Mouse (Mus musculus) skeletal muscle tissue, postnatal 0 days (tissue): ENCODE measurements around the gene Pi16. TPM values are rescaled to one million over a fixed set of nuclear protein-coding genes. Genes with fewer than 3 reads are reported as not detected.

Experiments used
- polyA plus RNA-seq: library from polyadenylated mRNA; unstranded; fragments of >200 nt; fragmentation: Nextera tagmentation; extraction: Ambion mirVana; gene quantifications from 2 replicates; pipeline ENCODE4 v1.2.1, GENCODE M21; 2015

Pi16 gene
- polyA plus RNA-seq = 11.8 and 15.1 TPM in 2 replicates

DNA sequence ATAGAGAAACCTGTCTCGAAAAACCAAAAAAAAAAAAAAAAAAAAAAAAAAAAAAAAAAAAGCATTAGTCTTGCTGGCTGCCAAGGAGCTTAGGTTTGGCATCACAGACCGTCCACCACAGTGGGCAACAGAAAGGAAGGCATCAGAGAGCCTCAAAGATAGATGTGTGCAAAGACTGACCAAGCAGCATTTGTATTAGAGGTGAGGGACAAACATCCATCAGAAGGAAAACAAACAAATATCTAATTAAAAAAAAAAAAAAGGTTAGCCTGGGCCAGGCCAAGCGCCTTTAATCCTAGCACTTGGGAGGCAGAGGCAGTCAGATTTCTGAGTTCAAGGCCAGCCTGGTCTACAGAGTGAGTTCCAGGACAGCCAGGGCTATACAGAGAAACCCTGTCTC is at the start of gene Pi16:
Gene Pi16 (plus strand): TSS at position 301 of the 400 bp plus-strand sequence.

DNA sequence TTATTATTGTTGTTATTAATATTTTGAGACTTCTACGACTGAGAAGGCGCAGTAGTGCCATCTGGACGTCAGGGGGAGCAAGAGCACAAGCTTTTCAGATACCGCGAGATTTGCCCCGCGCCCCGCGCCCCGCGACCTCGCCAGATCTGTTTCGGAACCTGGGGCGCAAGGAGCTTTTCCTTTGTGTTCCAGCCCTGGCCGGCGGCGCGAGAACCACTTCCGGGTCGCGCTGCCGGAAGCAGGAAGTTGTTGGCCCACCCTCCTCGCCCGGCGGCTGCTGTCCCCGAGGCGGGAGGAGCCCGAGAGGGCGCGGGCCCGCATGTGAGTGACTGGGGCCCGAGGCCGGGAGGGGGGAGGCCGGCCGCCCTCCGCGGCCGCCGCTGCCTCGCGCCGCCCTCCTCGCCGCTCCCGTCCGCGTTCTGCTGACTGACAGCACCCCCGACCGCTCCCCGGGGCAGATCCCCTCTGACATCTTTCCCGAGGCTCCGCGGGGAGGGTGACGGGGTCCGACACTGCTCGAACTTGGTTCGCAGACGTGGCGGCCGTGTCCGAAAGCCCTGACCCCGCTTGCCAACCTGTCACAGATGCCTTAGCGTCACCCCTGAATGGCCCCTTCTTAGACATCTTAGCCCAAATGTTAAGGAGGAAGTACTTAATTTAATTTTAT is 48.7 kb upstream of the Pi16 start, which contains the start of gene BC004004:
Gene BC004004 (plus strand): TSS at position 107 of the 667 bp plus-strand sequence.

DNA sequence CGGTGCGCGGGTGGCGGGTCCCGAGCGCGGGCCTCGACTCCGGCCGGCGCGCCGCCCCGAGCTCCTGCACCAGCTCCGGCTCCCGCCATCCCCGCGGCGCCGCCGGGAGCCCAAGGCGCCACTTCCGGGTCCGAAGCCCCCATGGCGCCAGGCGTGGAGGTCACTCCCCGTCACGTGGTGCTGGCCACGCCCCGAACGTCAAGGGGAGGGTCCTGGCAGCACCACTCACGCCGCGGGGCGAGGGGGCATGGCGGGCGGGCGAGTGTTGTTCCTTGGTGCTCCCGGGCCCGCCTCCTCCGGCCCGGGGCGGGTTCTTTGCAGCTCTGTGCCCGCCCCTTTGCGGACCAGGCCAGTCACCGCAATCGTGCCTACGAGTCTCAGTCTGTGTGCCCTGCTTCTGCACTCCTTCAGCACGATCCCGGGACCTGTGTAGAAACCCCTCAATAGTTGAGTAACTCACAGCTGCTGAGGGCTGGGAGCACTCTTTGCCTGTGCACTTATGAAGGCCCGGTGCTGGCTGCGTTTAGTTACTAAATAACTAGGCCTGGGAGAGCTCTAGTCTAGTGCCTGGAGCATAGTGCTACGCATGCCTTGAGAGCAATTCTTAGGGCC is 30.3 kb downstream of the Pi16 start, which contains the start of gene Mtch1:
Gene Mtch1 (minus strand): TSS at position 290 of the 612 bp plus-strand sequence.

DNA sequence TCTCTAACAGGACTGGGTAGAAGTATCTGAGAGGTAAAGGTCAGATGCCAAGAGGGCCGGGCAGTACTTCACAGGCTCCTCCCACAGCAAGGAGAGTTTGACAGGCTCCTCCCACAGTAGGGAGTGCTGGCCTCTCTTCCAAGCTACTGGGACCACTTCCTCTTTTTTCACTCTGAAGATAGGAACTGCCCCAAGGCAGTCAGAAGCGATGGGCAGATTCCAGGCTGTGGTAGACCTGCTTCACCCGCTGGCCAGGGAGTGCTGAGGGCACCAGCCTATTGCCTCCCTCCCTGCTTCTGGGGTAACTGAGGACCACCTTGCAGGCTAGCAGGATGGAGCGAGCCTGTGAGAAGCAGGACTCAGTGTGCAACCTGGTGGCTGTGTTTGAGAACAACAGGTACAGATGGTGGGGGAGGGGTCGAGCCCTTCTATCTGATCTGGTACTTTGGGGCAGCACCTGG is 43.3 kb downstream of the Pi16 start, which contains the start of gene Fgd2:
Gene Fgd2 (plus strand): TSS at position 154 of the 461 bp plus-strand sequence.

Other genes starting within 250 kb of the Pi16 start
- gene Cdkn1a, start 226.7 kb upstream of the Pi16 start, polyA plus RNA-seq = 506 and 575 TPM in 2 replicates
- 2.3 and 3.9 TPM in 2 replicates for gene Rab44, start 203.5 kb upstream of the Pi16 start, polyA plus RNA-seq
- gene Cpne5, start 79.5 kb upstream of the Pi16 start, polyA plus RNA-seq = 0.18 and 0.95 TPM in 2 replicates
- 39.0 and 44.8 TPM in 2 replicates for gene Ppil1, start 53.5 kb upstream of the Pi16 start, polyA plus RNA-seq
- gene BC004004, start 48.9 kb upstream of the Pi16 start, polyA plus RNA-seq = 105 and 115 TPM in 2 replicates
- 185 and 194 TPM in 2 replicates for gene Mtch1, start 30.3 kb downstream of the Pi16 start, polyA plus RNA-seq
- gene Fgd2, start 43.2 kb downstream of the Pi16 start, polyA plus RNA-seq = 4.5 and 5.5 TPM in 2 replicates
- 14.2 and 14.9 TPM in 2 replicates for gene Pim1, start 173.1 kb downstream of the Pi16 start, polyA plus RNA-seq
- gene Gm17657, start 232.0 kb downstream of the Pi16 start, polyA plus RNA-seq = not detected in 2 replicates
- 4.4 and 4.6 TPM in 2 replicates for gene Tbc1d22b, start 232.1 kb downstream of the Pi16 start, polyA plus RNA-seq
- gene Tmem217, start 234.7 kb downstream of the Pi16 start, polyA plus RNA-seq = 0.12 and 0.33 TPM in 2 replicates